Mouse (Mus musculus) hindbrain, embryonic 12.5 days (tissue): ENCODE measurements at regions not wholly inside any gene's neighbourhood (a gene's known extent, or its start where the extent isn't known, plus 50 kb on each side); places are given as distances from the start of the nearest gene placed in this dataset.

Experiments
- ATAC-seq: fragments of 200-750 bp; cut with Nextera tagmentation; 2 replicates; pipeline ENCODE4 v1.8.0; 2017; ENCODE audit warnings: moderate TSS enrichment; ENCODE audit not compliant: low FRiP score
- H3K27ac ChIP-seq: fragments of 300-500 bp; sonication (generic); 2 replicates; pipeline ENCODE4 v1.5.1; 2016; ENCODE audit warnings: mild to moderate bottlenecking
- H3K27me3 ChIP-seq: fragments of 300-500 bp; sonication (generic); 2 replicates; pipeline ENCODE4 v1.6.1; 2016; ENCODE audit warnings: mild to moderate bottlenecking
- H3K36me3 ChIP-seq: fragments of 300-500 bp; sonication (generic); 2 replicates; pipeline ENCODE4 v1.6.1; 2016; ENCODE audit warnings: mild to moderate bottlenecking
- H3K4me1 ChIP-seq: fragments of 300-500 bp; sonication (generic); 2 replicates; pipeline ENCODE4 v1.6.1; 2016
- H3K4me2 ChIP-seq: fragments of 300-500 bp; sonication (generic); replicated peaks from 2 replicates; pipeline ENCODE4 v1.6.1; 2016; ENCODE audit warnings: mild to moderate bottlenecking
- H3K4me3 ChIP-seq: fragments of 300-500 bp; sonication (generic); 2 replicates; pipeline ENCODE4 v1.5.1; 2016; ENCODE audit warnings: mild to moderate bottlenecking
- H3K9ac ChIP-seq: fragments of 300-500 bp; sonication (generic); 2 replicates; pipeline ENCODE4 v1.6.1; 2016; ENCODE audit warnings: mild to moderate bottlenecking, moderate library complexity
- H3K9me3 ChIP-seq: fragments of 300-500 bp; sonication (generic); replicated peaks from 2 replicates; pipeline ENCODE4 v1.6.1; 2016; ENCODE audit warnings: mild to moderate bottlenecking
- WGBS: fragments of 180-500 bp; shearing (Covaris S2); methylation state at CpG from one replicate; pipeline ENCODE4 v1.1.7; 2016; 5-methylcytosine and 5-hydroxymethylcytosine counted together

- H3K4me3 ChIP-seq: no peak overlapping the region
- ATAC-seq: peak; percentile 33
- no peak overlapping the region for H3K4me2 ChIP-seq
- 48% methylated on average over 5 of the region's 5 CpGs for WGBS
- peaks cover 8% of the 10 kb centered on the region; the same call in 1 of the 2 replicates for H3K27me3 ChIP-seq
- H3K9me3 ChIP-seq: no peaks in the 10 kb centered on the region
- no peaks in the 10 kb centered on the region for H3K36me3 ChIP-seq
- peaks cover 33% of the 10 kb centered on the region for H3K4me1 ChIP-seq
- no peak overlapping the region for H3K9ac ChIP-seq
- peak overlapping the region; percentile 69 for H3K27ac ChIP-seq
Observed at GRCm38 (mm10) chr11:24371687-24371950, 293.8 kb downstream of the Bcl11a start.

- H3K4me1 ChIP-seq: peaks cover 33% of the 10 kb centered on the region
- H3K9me3 ChIP-seq: no peaks in the 10 kb centered on the region
- no peak overlapping the region for H3K9ac ChIP-seq
- 50% methylated on average over 8 of the region's 8 CpGs for WGBS
- H3K4me3 ChIP-seq: no peak overlapping the region
- H3K4me2 ChIP-seq: no peak overlapping the region
- peaks cover 5% of the 10 kb centered on the region; the same call in 1 of the 2 replicates for H3K27me3 ChIP-seq
- no peaks in the 10 kb centered on the region for H3K36me3 ChIP-seq
- peak; percentile 7 for ATAC-seq
- H3K27ac ChIP-seq: peak overlapping the region; percentile 69
Observed at GRCm38 (mm10) chr11:24371963-24372362, 294.1 kb downstream of the Bcl11a start.

GRCm38 (mm10) chr11:24372616-24373015, 294.8 kb downstream of the Bcl11a start:
- peak; percentile 7 for ATAC-seq
- Histone ChIP-seq H3K9me3 (no peaks in the 10 kb centered on the region), H3K27ac (peak overlapping the region; percentile 69), H3K27me3 (peaks cover 4% of the 10 kb centered on the region; the same call in 1 of the 2 replicates), H3K9ac (no peak overlapping the region), H3K4me2 (no peak overlapping the region), H3K36me3 (no peaks in the 10 kb centered on the region), H3K4me3 (no peak overlapping the region), H3K4me1 (peaks cover 33% of the 10 kb centered on the region)
- 43% methylated on average over 5 of the region's 5 CpGs for WGBS

DNA sequence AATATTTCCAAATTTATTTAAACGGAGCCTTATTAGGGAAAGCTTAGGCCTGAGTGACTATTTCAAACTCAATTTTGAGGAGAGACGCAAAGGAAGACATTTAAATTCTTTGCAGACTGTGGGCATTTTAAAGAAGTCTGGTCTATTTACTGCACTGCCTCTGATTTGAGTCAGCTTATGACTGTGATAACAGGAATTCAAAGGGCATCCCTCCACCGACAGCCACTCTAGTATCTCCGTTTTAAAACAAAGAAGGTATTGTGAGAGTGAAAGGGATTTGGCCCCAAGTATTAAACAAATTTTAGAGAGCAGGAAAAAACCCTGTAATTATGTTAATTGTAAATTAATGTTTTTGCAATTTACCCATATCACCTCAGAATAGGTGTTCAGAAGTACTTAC, 295.4 kb downstream of the Bcl11a start:
- 55% methylated on average over 4 of the region's 4 CpGs for WGBS
- H3K4me1 ChIP-seq: peaks cover 33% of the 10 kb centered on the region
- H3K4me3 ChIP-seq: no peak overlapping the region
- H3K36me3 ChIP-seq: no peaks in the 10 kb centered on the region
- ATAC-seq: no peak
- no peak overlapping the region for H3K27ac ChIP-seq
- no peak overlapping the region for H3K9ac ChIP-seq
- H3K27me3 ChIP-seq: peaks cover 4% of the 10 kb centered on the region; the same call in 1 of the 2 replicates
- no peak overlapping the region for H3K4me2 ChIP-seq
- H3K9me3 ChIP-seq: no peaks in the 10 kb centered on the region

DNA sequence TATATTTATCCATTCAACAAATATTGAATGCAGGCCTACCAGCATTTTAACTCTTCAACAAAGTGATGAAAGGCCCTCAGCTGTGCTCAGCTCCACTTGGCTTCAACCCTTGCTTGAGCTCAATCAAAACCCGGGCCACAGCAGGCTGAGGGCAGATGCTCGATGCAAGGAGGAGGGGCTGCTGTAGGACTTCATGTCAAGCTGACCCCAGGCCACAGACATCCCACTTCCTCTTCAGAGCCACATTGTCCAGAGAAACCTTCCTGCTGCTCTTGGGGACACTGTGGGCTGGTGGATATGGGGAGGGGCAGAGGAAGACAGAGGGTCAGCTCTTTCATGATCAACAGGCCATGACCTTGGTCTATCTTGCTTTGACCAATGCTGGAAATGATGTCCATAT, 299.7 kb downstream of the Bcl11a start:
- Histone ChIP-seq H3K4me2 (no peak overlapping the region), H3K36me3 (no peaks in the 10 kb centered on the region), H3K27me3 (0 out of 2 replicates have a peak, but pooled peaks cover 4% of the 10 kb centered on the region), H3K4me3 (no peak overlapping the region), H3K4me1 (peaks cover 9% of the 10 kb centered on the region), H3K9me3 (no peaks in the 10 kb centered on the region), H3K9ac (no peak overlapping the region), H3K27ac (no peak overlapping the region)
- WGBS: 64% methylated on average over 2 of the region's 2 CpGs
- no peak for ATAC-seq

DNA sequence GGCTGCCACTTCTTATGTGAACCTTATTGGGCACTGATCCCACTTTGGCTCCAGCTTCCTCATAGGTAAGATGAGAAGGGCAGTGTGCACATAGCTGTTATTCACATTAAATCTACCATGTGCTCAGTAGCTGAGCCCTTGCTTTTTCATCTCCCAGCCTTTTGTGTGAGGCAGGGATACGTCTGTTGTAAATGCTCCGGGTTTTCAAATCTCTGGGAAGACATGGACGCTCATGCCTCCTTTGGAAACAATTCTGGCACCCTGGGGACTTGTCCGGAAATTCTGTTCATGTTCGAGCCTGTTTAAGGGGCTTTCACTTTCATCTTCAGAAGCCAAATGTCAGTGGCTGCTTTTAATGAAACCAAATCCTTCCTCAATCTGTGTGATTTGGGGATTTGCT, 312.7 kb downstream of the Bcl11a start:
- Histone ChIP-seq H3K9ac (no peak overlapping the region), H3K27me3 (no peaks in the 10 kb centered on the region), H3K4me1 (no peaks in the 10 kb centered on the region; the same call in 1 of the 2 replicates), H3K27ac (no peak overlapping the region), H3K4me3 (no peak overlapping the region), H3K4me2 (no peak overlapping the region), H3K36me3 (no peaks in the 10 kb centered on the region), H3K9me3 (no peaks in the 10 kb centered on the region)
- ATAC-seq: no peak
- 46% methylated on average over 5 of the region's 5 CpGs for WGBS

DNA sequence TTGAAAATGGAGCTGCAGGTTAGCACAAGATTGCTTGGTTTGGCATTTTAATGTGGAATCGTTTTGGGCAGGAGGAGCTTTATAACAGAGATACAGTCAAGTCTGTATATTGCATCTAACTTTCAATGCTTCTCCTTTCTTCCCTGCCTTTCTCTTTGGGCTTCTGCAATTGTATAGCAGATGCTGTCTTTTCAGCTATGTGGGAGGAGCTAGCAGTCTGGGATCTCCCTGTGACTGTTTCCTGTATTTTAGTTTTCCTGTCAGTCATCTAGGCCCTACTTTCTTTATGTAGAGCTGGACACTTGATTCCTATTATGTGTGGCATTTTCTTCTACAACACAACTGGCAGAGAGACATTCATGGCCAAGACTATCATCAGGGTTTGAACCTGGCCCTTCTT, 313.5 kb downstream of the Bcl11a start:
- no peaks in the 10 kb centered on the region; the same call in 1 of the 2 replicates for H3K4me1 ChIP-seq
- no peak overlapping the region for H3K4me2 ChIP-seq
- no peaks in the 10 kb centered on the region for H3K36me3 ChIP-seq
- 77% methylated on average over 1 of the region's 1 CpGs for WGBS
- ATAC-seq: no peak
- no peak overlapping the region for H3K4me3 ChIP-seq
- no peak overlapping the region for H3K9ac ChIP-seq
- no peaks in the 10 kb centered on the region for H3K27me3 ChIP-seq
- no peak overlapping the region for H3K27ac ChIP-seq
- H3K9me3 ChIP-seq: no peaks in the 10 kb centered on the region

- Histone ChIP-seq H3K4me1 (no peaks in the 10 kb centered on the region; the same call in 1 of the 2 replicates), H3K4me2 (no peak overlapping the region), H3K36me3 (no peaks in the 10 kb centered on the region), H3K4me3 (no peak overlapping the region), H3K27me3 (no peaks in the 10 kb centered on the region), H3K9ac (no peak overlapping the region), H3K27ac (no peak overlapping the region), H3K9me3 (no peaks in the 10 kb centered on the region)
- 90% methylated on average over 2 of the region's 2 CpGs for WGBS
- no peak for ATAC-seq
Observed at GRCm38 (mm10) chr11:24395478-24395877, 317.6 kb downstream of the Bcl11a start.

GRCm38 (mm10) chr11:24396911-24397310, 319.1 kb downstream of the Bcl11a start:
- Histone ChIP-seq H3K9ac (no peak overlapping the region), H3K4me3 (no peak overlapping the region), H3K4me2 (no peak overlapping the region), H3K9me3 (no peaks in the 10 kb centered on the region), H3K27ac (no peak overlapping the region), H3K4me1 (no peaks in the 10 kb centered on the region), H3K27me3 (no peaks in the 10 kb centered on the region), H3K36me3 (no peaks in the 10 kb centered on the region)
- ATAC-seq: no peak
- 91% methylated on average over 5 of the region's 5 CpGs for WGBS

- no peak for ATAC-seq
- Histone ChIP-seq H3K4me2 (no peak overlapping the region), H3K27me3 (no peaks in the 10 kb centered on the region), H3K9ac (no peak overlapping the region), H3K27ac (no peak overlapping the region), H3K4me3 (no peak overlapping the region), H3K36me3 (no peaks in the 10 kb centered on the region), H3K9me3 (no peaks in the 10 kb centered on the region), H3K4me1 (no peaks in the 10 kb centered on the region)
- 81% methylated on average over 1 of the region's 1 CpGs for WGBS
Observed at GRCm38 (mm10) chr11:24397710-24398109, 319.9 kb downstream of the Bcl11a start.

- no peaks in the 10 kb centered on the region for H3K36me3 ChIP-seq
- H3K9me3 ChIP-seq: no peaks in the 10 kb centered on the region
- ATAC-seq: no peak
- H3K9ac ChIP-seq: no peak overlapping the region
- no peak overlapping the region for H3K27ac ChIP-seq
- 84% methylated on average over 3 of the region's 3 CpGs for WGBS
- no peak overlapping the region for H3K4me3 ChIP-seq
- no peaks in the 10 kb centered on the region for H3K4me1 ChIP-seq
- no peaks in the 10 kb centered on the region for H3K27me3 ChIP-seq
- no peak overlapping the region for H3K4me2 ChIP-seq
Observed at GRCm38 (mm10) chr11:24401151-24401550, 323.3 kb downstream of the Bcl11a start.

DNA sequence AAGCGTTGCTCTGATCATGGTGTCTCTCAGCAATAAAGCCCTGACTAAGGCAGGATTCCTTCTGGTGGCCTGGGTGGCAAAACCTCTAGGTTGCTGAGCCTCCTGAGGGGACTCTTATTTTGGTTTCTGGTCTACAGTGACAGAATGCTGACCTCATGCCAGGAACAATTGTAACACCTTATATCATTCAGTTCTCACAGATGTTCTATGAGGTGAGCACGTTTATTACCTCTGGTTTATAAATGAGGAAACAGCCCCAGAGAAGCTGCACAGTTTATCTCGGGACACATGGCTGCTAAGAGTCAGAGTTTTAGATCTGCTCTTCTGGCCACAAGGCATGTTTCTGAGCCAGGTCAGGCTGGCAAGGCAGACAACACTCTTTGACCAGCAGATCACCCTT, 324.3 kb downstream of the Bcl11a start:
- no peaks in the 10 kb centered on the region for H3K27me3 ChIP-seq

GRCm38 (mm10) chr11:24414804-24415203, 336.9 kb downstream of the Bcl11a start:
- no peak overlapping the region for H3K4me2 ChIP-seq
- H3K4me1 ChIP-seq: no peaks in the 10 kb centered on the region
- no peaks in the 10 kb centered on the region for H3K27me3 ChIP-seq
- H3K27ac ChIP-seq: no peak overlapping the region
- no peak for ATAC-seq
- H3K4me3 ChIP-seq: no peak overlapping the region
- no peak overlapping the region for H3K9ac ChIP-seq
- 0 out of 2 replicates have a peak, but pooled peaks cover 4% of the 10 kb centered on the region for H3K9me3 ChIP-seq
- H3K36me3 ChIP-seq: no peaks in the 10 kb centered on the region

More for the DNA sequence above, 324.3 kb downstream of the Bcl11a start:
- Histone ChIP-seq H3K4me2 (no peak overlapping the region), H3K9ac (no peak overlapping the region), H3K36me3 (no peaks in the 10 kb centered on the region), H3K9me3 (no peaks in the 10 kb centered on the region), H3K4me1 (no peaks in the 10 kb centered on the region), H3K4me3 (no peak overlapping the region), H3K27ac (no peak overlapping the region)
- WGBS: 67% methylated on average over 3 of the region's 3 CpGs
- ATAC-seq: no peak
